Mouse (Mus musculus): Measurements from ENCODE around the gene Plk5.

DNA sequence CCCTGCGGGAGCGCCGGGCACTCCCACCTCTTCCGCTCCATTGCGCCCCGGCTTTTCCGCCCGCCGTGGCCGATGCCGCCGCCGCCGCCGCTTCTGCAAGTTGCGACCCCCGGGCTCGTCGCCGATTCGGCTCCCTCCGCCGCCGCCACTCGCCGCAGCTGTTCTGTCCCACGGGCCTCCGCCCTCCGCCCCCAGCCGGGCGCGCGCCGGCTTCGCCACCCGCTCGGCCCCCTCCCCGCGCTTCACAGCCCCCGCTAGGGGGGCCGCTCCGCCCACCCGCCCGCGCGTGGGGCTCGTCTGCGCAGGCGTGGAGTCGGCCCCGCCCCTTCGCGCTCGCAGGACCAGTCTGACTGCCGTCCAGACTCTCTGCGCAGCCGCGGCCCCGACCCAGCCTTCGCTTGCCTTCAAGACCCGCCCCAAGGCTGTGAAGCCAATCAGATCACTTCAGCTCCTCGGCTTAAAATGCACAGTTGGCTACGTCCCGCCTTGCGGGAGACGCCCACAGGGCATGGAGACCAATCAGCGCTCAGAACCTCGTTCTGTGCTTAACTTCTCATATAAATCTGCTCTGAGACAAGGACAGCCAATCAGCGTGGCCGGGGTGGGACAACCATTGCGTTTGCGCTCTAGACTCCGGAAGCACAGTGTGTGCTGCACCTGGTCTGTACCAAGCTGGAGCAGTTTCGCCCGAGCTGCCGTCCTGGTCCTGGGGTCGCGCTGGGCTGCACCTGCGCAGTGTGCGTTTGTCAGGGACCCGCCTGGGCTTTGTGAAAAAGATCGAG lies 43.1 kb downstream of the Plk5 start, which contains the start of gene Mbd3:
- TF ChIP-seq POLR2A (IDR thresholded peaks at IDR 0.05; ENCODE audit: low read depth, low read length) (peak; percentile 98), CTCF (conservative IDR thresholded peaks at IDR 0.05; ENCODE audit: insufficient read depth, insufficient read length, low read depth, low read length) (no peak)
